Mouse (Mus musculus): ENCODE data around the gene Npas3.

The Npas3 gene

DNA sequence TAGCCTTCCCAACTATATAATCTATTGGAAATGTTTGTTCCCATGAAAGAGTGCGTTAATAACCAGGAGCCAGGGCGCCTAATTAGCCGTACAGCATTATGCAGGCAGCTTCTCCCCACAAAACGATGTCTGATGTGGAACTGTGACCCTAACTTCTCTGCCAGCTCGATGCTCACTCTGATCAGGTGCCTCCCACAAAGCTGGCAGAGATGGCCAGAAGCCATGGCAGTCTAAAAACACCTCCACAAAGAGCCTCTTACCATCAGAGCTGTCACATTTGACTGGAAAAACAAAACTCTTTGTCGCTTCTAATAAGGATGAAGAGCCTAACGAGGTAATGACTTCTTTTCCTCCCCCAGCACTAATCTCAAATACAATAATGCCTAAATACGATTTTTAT lies 845.3 kb downstream of the Npas3 start:
- DNase-seq: peak in 1 of 2 experiments; percentile 5

DNA sequence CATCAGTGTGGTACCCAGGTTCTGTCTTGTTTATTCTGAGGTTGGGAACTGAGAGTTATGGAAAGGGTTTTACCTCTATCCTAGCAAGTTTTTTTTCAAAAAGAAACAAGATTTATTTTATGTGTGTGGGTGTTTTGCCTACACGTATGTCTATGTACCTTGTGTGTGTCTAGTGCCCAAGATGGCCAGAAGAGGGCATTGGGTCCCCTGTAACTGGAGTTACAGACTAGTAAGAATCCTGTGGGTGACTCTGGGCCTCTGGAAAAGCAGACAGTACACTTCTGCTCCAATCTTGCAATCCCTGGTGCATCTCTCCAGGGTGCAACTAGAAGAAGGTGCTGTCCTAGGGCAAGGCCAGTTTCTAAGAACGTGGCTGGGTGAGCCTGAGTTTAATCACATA lies 848.0 kb downstream of the Npas3 start:
- no peak for DNase-seq

DNA sequence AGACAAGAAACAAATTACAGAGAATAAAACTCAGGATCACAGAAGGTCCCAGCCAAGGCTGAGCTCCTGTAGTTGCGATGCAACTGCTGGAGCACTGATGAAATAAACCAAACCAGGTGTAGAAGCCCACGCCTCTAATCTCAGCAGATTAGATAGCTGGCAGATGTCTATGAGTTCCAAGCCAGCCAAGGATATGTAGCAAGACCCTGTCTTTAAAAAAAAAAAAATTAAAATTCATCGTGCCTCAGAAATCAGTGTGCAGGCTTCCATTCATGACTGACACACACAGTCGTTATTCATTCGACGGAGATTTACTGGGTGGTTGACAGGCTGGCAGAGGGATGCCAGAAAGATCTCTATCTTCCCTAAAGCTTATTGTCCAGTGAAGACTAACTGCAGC lies 849.7 kb downstream of the Npas3 start:
- DNase-seq: no peak

DNA sequence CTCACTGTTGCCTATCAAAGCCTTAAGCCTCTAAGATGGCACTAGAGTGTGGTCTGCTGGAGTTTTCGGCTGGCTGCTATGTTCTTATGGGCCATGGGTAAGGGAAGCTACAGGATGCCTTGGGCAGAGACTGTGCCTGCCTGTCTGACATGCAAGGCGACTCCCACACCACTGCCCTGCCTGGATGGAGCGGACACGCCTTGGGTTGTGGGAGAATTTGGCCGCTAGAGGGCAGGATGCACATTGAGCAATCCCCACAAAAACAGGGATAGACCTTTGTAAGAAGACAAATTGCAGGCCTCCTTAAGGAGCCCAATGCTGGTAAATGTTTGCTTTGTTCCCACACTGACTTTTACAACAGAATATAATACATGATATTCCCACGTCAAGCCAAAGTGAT lies 850.3 kb downstream of the Npas3 start:
- DNase-seq: peak; percentile 87 to 89

DNA sequence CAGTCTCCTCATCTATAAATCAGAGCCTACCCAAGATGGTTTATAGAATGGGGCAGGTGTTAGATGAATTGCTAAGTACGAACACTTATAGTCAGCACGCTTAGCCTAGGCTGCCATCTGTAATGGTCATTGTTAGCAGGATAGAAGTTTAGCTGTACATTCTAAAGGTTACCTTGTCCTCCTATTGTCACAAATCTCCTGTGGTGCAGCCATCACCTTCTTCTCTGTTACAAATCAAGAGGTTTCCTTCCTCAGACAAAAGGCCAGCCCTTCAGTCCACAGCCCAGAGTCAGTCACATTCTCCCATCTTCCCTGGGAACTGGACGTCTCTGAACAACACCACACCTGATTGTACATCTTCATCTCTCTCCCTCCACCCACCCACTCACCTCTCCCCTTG lies 851.0 kb downstream of the Npas3 start:
- DNase-seq: no peak

DNA sequence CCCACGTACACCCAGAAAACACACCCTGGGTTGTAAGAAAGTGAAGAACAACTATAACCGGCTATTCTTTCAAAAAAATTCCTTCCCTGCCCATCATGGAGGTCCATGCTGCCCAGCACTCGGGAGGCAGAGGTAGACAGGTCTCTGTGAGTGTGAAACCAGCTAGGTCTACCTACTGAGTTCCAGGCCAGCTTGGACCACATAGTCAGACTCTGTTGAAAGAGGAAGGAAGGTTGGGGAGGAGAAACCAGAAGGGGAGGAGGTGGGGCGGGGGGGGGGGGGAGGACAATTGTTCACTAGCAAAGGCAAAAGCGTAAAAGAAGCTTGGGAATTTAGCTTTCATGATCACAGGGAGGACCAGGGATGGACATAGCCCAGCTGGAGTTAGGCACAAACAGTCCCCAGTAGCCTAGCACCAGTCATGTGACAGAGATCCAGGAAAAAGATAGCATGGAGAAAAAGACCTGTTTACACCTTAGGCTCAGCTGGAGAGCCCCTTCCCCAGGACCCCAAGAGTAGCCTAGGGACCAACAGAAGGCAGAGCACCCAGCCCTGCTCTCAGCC lies 852.9 kb downstream of the Npas3 start:
- no peak for DNase-seq

DNA sequence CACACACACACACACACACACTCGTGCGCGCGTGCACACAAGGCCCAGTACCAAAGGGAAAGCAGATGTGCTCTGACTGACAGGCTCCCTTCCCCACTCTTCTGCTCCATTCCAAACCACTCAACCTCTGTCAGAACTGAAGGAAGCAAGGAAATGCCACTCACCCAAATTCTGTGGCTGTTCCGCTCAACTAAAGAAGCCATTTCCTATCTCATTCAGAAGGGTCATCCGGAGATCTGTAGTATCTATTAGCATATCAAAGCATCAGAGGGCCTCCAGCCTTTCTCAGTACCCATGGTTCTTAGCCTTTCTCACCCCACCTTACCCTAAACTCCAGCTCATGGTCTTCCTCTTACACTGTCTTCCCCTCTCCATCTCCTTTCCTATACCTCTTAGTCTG lies 854.0 kb downstream of the Npas3 start:
- no peak for DNase-seq

DNA sequence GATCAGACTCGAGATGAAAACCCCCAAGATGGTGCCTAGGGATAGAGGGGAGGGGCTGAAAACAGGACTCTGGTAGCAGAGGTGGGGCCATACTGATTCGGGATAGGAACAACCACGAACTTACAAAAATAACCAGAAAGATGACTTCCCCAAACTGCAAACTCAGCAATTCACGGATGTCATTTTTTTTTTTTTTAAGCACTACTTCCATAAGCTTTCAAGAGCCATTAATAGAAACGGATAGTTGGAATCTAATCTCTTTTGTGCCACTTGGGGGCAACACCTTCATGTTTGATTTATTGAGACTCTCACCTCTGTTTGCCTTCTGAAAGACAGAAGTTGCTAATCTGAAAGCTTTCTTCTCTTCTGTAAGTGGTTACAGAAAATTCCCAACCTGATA lies 857.1 kb downstream of the Npas3 start:
- peak; percentile 27 to 34 for DNase-seq

DNA sequence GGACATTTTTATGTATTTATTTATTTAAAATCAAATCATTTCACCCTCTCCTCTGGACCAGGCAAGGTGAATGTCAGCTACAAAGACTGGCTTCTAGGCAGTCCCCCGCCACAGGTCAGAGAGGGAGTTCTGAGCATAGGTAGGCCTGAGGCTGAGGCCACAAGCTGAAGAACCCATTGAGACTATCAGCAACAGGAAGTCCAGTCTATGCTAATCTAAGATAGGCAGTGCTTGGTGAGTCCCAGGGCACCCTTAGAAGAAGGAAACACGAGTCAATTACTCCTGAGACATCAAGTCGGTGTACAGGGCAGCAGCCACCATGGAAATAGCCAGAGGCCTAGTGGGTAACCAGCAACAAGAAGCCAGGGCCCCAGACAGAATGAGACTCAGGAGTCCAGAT lies 857.5 kb downstream of the Npas3 start:
- DNase-seq: no peak

DNA sequence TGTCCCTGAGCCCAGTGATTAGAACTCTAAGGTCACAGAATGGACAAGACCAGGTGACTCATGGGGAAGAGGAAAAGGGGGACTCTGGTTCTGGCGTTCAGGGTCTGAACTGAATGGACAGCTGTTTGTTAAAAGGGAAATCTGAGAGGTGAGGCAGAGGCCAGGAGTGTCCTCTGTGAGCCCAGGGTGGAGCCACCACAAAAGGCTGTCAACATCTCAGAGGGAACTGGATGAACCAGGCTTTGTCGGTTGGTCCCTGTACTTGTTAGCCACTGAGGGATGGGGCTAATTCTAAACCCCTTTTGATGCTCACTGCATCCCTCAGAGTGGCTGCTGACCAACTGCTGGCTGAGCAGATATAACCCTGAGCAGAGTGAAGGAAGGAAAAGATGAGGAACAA lies 861.9 kb downstream of the Npas3 start:
- DNase-seq: no peak

DNA sequence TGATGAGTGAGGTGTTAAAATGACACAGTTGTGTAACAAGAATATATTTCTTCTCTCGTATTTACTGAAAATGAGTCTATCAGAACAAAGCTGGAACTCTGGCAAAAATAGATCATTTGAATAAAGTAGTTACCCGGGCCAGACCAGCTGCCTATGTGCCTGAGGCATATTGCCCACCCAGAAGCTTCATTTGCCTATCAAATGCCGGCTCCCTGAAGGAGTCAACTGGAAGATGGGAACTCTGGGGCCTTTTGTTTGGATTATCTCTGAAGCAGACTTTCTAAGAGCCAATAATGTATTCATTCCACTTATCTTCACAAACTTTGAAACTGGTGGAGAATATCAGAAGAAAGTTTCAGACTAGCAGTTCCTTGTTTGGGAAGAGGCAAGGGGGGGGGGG lies 862.5 kb downstream of the Npas3 start:
- DNase-seq: peak in 1 of 2 experiments; percentile 12

DNA sequence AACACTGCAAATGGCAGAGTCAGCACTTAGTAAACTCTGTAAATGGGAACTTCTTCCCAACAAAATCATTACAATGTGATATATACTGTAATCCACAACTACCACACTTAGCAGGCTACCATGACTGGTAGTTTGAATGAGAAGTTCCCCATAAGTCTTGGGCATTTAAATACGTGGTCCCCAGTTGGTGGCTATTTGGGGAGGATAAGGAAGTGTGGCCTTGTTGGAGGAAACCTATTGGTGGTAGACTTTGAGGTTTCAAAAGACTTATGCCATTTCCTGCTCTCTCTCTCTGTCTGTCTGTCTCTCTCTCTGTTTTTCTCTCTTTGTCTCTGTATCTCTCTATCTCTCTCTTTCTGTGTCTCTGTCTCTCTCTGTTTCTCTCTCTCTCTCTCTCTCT lies 871.9 kb downstream of the Npas3 start:
- no peak for DNase-seq

DNA sequence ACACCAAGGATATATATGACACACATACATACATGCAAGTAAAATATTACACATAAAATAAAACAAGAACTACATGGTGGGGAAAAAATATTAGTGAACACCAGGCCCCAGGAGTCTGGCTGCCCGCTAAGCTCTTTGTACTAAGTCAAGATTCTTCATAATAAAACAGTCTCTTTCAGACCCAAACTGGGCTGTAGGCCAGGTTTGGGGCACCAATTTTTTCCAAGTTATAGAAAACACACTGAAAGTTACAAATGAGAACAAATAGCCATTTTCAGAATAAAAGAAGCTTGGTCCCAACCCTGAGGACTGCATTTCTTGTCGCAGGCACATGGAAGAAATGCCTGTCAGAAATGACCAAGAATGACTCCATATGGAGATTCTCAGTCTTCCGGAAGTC lies 872.8 kb downstream of the Npas3 start:
- DNase-seq: peak in 1 of 2 experiments; percentile 14
